Comparison of ENCODE assay signal across 12 mouse cellular contexts in the genomic region with DNA sequence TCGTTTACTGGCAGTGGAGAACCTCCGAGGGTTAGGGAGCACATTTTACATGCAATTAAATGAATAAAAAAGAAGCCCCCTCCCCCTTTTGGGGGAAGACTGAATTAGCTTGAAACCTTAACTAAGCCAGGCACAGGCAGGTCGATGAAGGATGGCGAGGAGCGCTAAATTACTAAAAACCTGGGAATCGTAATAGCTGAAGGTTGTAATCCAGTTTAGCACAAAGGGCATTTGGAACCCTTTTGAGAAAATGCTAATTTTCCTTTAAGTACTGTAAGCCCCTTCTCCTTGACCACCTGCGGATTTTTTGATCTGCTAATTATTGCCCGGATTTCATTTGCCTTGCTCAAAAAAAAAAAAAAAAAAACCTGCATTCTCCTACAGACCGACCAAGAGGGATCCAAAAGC. TPM values are rescaled to one million over a fixed set of nuclear protein-coding genes. Genes with fewer than 3 reads are reported as not detected.
DNase-seq lines count a peak whose midpoint lies in the region; ATAC-seq and TF ChIP-seq lines count a peak whose summit lies in the region.
"Had no signal": no experiment of that assay in that cellular context is flagged by ENCODE, and none has a peak within 500 bp of the region (broad histone marks: within the 10 kb centered on the region; RNA-seq: fewer than 3 reads in every experiment).

No protein-coding gene starts in this region.

- ATAC-seq in midbrain, postnatal 0 days (ENCODE audit: low FRiP score): no peak
- ATAC-seq in forebrain, embryonic 11.5 days (replicated peaks; ENCODE audit: low FRiP score): peak; percentile 31
- no peak for ATAC-seq in liver, embryonic 13.5 days (ENCODE audit: low read depth)
- ATAC-seq: lung, postnatal 0 days had no signal

- no peak overlapping the region for H3K9ac ChIP-seq in midbrain, postnatal 0 days (replicated peaks; ENCODE audit: low read length, poor library complexity, severe bottlenecking)
- peak overlapping the region; percentile 3; the same call in 1 of the 2 replicates for H3K9ac ChIP-seq in forebrain, embryonic 11.5 days (ENCODE audit: low read length)
- H3K9ac ChIP-seq in liver, embryonic 13.5 days: no peak overlapping the region

- H3K27ac ChIP-seq in midbrain, embryonic 10.5 days (replicated peaks): peak overlapping the region; percentile 98
- H3K27ac ChIP-seq in midbrain, postnatal 0 days (ENCODE audit: low read depth, low read length): no peak overlapping the region
- peak overlapping the region; percentile 74 for H3K27ac ChIP-seq in forebrain, embryonic 11.5 days (ENCODE audit: low read depth, low read length)
- no peak overlapping the region for H3K27ac ChIP-seq in liver, embryonic 13.5 days
- H3K27ac ChIP-seq: kidney, postnatal 0 days had no signal

- peaks cover 19% of the 10 kb centered on the region for H3K36me3 ChIP-seq in midbrain, embryonic 10.5 days
- H3K36me3 ChIP-seq in midbrain, postnatal 0 days (ENCODE audit: insufficient read depth, low read length): peaks cover 4% of the 10 kb centered on the region; the same call in 1 of the 2 replicates
- H3K36me3 ChIP-seq in forebrain, embryonic 11.5 days (ENCODE audit: control insufficient read depth, insufficient read depth, low read length): no peaks in the 10 kb centered on the region
- no peaks in the 10 kb centered on the region for H3K36me3 ChIP-seq in liver, embryonic 13.5 days

- peak overlapping the region; percentile 95 for H3K4me3 ChIP-seq in midbrain, embryonic 10.5 days
- no peak overlapping the region for H3K4me3 ChIP-seq in midbrain, postnatal 0 days (ENCODE audit: low read depth, low read length)
- peak overlapping the region; percentile 68 for H3K4me3 ChIP-seq in forebrain, embryonic 11.5 days (ENCODE audit: low read depth, low read length)
- H3K4me3 ChIP-seq in liver, embryonic 13.5 days (replicated peaks): peak overlapping the region; percentile 56

- H3K27me3 ChIP-seq in midbrain, embryonic 10.5 days (ENCODE audit: low read depth, poor library complexity, severe bottlenecking): peaks cover 19% of the 10 kb centered on the region
- H3K27me3 ChIP-seq in midbrain, postnatal 0 days (ENCODE audit: insufficient read depth, low read length): peaks cover 22% of the 10 kb centered on the region
- H3K27me3 ChIP-seq in forebrain, embryonic 11.5 days (ENCODE audit: control insufficient read depth, insufficient read depth, low read length): peaks cover 17% of the 10 kb centered on the region
- H3K27me3 ChIP-seq in liver, embryonic 13.5 days: peaks cover 85% of the 10 kb centered on the region

- 2% methylated on average over 9 of the region's 9 CpGs for WGBS in midbrain, embryonic 10.5 days
- 16% methylated on average over 9 of the region's 9 CpGs for WGBS in midbrain, postnatal 0 days
- WGBS in forebrain, embryonic 11.5 days: 2% methylated on average over 9 of the region's 9 CpGs
- 27% methylated on average over 9 of the region's 9 CpGs for WGBS in liver, embryonic 13.5 days (ENCODE audit: insufficient replicate concordance)

- H3K4me2 ChIP-seq in midbrain, postnatal 0 days (ENCODE audit: low read depth, low read length, poor library complexity, severe bottlenecking): no peak overlapping the region
- peak overlapping the region; percentile 95 for H3K4me2 ChIP-seq in forebrain, embryonic 11.5 days (ENCODE audit: low read depth, low read length, severe bottlenecking)
- peak overlapping the region; percentile 50 for H3K4me2 ChIP-seq in liver, embryonic 13.5 days

- no peak for DNase-seq in midbrain, embryonic 10.5 days (ENCODE audit: low spot score)
- DNase-seq in midbrain, postnatal 0 days (ENCODE audit: low spot score): no peak
- DNase-seq in forebrain, embryonic 11.5 days (ENCODE audit: low spot score): no peak
- no peak for DNase-seq in liver, embryonic 13.5 days
- DNase-seq in gastrocnemius, postnatal 25 days: no peak
- DNase-seq in kidney, adult 8-10 months: no peak
- DNase-seq in B cell, adult 2 months: no peak

- peaks cover 70% of the 10 kb centered on the region for H3K4me1 ChIP-seq in midbrain, embryonic 10.5 days
- H3K4me1 ChIP-seq in midbrain, postnatal 0 days (ENCODE audit: insufficient read depth, low read length): peaks cover 2% of the 10 kb centered on the region; the same call in 1 of the 2 replicates
- H3K4me1 ChIP-seq in forebrain, embryonic 11.5 days (replicated peaks; ENCODE audit: control insufficient read depth, insufficient read depth, low read length): peaks cover 15% of the 10 kb centered on the region
- H3K4me1 ChIP-seq in liver, embryonic 13.5 days (replicated peaks): peaks cover 4% of the 10 kb centered on the region; the same call in 1 of the 2 replicates

- H3K9me3 ChIP-seq in midbrain, embryonic 10.5 days (replicated peaks): no peaks in the 10 kb centered on the region
- no peaks in the 10 kb centered on the region for H3K9me3 ChIP-seq in midbrain, postnatal 0 days (ENCODE audit: low read length)
- no peaks in the 10 kb centered on the region for H3K9me3 ChIP-seq in forebrain, embryonic 11.5 days (ENCODE audit: control insufficient read depth, low read length)
- H3K9me3 ChIP-seq in liver, embryonic 13.5 days (replicated peaks): no peaks in the 10 kb centered on the region

- no peak for TF ChIP-seq CTCF in midbrain, postnatal 0 days (IDR thresholded peaks at IDR 0.05)

RNA-seq across cellular contexts. Expression of gene Sall4, which starts 3.3 kb away (rescaled TPM):
- polyA plus RNA-seq in midbrain, embryonic 10.5 days (2016; fragmentation: Nextera tagmentation; extraction: Ambion mirVana): 53.9 and 74.3 TPM in 2 replicates
- total RNA-seq in midbrain, postnatal 0 days (2014; rRNA removed): 0.60 and 1.8 TPM in 2 replicates
- 0.54 and 0.87 TPM in 2 replicates for polyA plus RNA-seq in midbrain, postnatal 0 days (2015; fragmentation: Nextera tagmentation; extraction: Ambion mirVana)
- 10.4 and 10.9 TPM in 2 replicates for polyA plus RNA-seq in forebrain, embryonic 11.5 days (2014; fragmentation: Nextera tagmentation; extraction: Ambion mirVana)
- 5.4 and 7.3 TPM in 2 replicates for polyA plus RNA-seq in liver, embryonic 13.5 days (2015; fragmentation: Nextera tagmentation; extraction: Ambion mirVana)
- 1 to 10 TPM; 1.2 to 2.2 TPM for total RNA-seq in gastrocnemius, postnatal 25 days (2021)
- total RNA-seq: adrenal gland, adult 18-20 months; MEL; neutrophil, adult 5-6 weeks had no signal
- polyA plus RNA-seq: kidney, postnatal 0 days; lung, postnatal 0 days had no signal

RNA-seq across cellular contexts. Expression of gene Atp9a, which starts 22.3 kb away (rescaled TPM):
- 15.5 and 23.0 TPM in 2 replicates for polyA plus RNA-seq in midbrain, embryonic 10.5 days (2016; fragmentation: Nextera tagmentation; extraction: Ambion mirVana)
- total RNA-seq in midbrain, postnatal 0 days (2014; rRNA removed): 600 and 607 TPM in 2 replicates
- 159 and 163 TPM in 2 replicates for polyA plus RNA-seq in midbrain, postnatal 0 days (2015; fragmentation: Nextera tagmentation; extraction: Ambion mirVana)
- 18.0 and 18.6 TPM in 2 replicates for polyA plus RNA-seq in forebrain, embryonic 11.5 days (2014; fragmentation: Nextera tagmentation; extraction: Ambion mirVana)
- 1.8 and 2.1 TPM in 2 replicates for polyA plus RNA-seq in liver, embryonic 13.5 days (2015; fragmentation: Nextera tagmentation; extraction: Ambion mirVana)
- total RNA-seq in gastrocnemius, postnatal 25 days (2021): 10 to 100 TPM; 13.3 to 18.8 TPM
- total RNA-seq: MEL had no signal

Comparison
In these comparisons a context has a peak if more than half of its experiments do, and no peak if none do; other contexts are left out.
1. H3K27ac ChIP-seq: peak in midbrain, embryonic 10.5 days (single experiment) and forebrain, embryonic 11.5 days (single experiment); none in midbrain, postnatal 0 days (single experiment) and liver, embryonic 13.5 days (single experiment).